Mouse (Mus musculus): Measurements from ENCODE around the gene Ap5s1.
A peak's percentile ranks its signal among the peaks of the same experiment; 100 is the strongest.

Gene Ap5s1

DNA sequence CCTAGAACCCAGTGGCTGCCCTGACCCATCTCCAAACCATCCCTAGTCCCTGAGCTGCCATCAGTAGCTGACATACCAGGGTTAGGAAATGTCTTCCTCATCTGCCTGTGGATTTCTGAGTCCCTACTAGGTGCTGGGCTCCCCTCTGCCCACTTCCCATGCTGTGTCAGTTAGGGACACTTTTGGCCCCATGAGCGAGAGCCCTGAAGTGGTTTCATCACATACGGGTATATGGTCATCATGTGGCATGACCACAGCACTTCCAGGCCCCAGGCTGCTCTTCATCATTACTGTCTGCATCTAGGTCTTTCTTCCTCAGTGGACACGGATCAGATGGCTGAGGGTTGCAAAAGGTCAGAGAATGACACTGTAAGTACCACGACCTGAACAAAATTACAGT lies at the start of gene Ap5s1:
Gene Ap5s1 (plus strand): TSS at position 301 of the 400 bp plus-strand sequence.
- no peak for DNase-seq

DNA sequence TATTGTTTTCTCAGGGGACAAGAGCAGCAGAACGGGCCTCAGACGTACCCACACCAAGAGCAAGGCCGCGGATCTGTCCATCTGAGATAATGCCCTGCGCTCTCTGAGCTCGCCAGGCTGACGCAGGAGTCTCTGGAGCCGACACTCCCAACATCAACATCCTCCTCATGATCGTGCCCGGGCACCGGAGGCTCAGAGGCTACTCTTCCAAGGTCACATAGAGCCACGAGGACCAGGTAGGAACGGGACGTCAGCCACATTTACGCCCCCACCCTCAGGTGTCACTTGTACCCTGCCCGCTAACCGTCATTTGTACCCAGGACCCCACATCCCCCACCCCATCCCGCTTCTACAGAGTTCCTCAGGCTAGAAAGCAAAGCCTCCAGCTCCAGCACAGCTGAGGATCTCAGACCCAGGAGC lies 47.4 kb upstream of the Ap5s1 start:
- no peak for DNase-seq

GRCm38 (mm10) chr2:131159938-131160581 lies 46.8 kb upstream of the Ap5s1 start, which contains the start of gene 1700037H04Rik:
Gene 1700037H04Rik, minus strand, starts transcription at chr2:131160081.
- DNase-seq: peak; percentile 97

GRCm38 (mm10) chr2:131160671-131161111 lies 46.2 kb upstream of the Ap5s1 start:
- peak; percentile 34 for DNase-seq

DNA sequence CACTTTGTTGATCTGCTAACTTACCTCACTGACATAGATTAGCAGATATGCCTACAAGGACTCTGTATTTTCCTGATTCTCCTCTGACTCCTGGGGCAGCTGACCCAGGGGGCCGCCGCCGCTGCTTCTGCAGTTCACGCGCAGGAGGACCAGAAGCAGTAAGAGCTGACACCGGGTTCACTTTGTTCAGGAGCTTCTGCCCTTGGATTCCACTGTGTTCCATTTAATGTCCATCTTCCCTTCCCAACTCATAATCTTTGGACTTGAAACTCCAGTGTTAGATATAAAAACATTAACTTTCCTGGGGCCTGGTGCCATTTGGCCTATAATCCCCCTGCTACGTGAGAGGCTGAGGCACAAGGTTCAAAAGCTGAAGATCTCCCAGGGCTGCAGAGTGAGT lies 43.0 kb upstream of the Ap5s1 start:
- DNase-seq: peak; percentile 85

DNA sequence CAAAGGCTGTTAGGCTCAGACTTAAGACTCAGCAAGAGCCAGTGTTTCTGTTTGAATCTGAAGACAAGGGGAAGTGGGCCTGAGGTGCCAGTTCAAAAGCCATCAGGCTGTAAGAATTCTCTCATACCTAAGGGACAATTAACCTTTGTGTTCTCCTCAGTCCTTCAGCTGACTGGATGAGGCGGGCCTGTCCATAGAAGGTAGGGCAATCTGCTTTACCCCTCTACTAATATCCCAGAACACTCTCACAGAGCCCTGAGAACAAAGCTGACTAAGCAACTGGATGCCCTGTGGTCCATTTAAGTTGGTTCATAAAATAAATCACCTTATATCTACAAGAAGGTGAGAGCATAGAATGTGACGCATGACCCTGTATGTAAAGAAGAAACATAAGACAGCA lies 40.7 kb upstream of the Ap5s1 start:
- no peak for DNase-seq

GRCm38 (mm10) chr2:131167984-131168383 lies 38.9 kb upstream of the Ap5s1 start:
- DNase-seq: no peak

GRCm38 (mm10) chr2:131168914-131169313 lies 38.0 kb upstream of the Ap5s1 start:
- DNase-seq: no peak

DNA sequence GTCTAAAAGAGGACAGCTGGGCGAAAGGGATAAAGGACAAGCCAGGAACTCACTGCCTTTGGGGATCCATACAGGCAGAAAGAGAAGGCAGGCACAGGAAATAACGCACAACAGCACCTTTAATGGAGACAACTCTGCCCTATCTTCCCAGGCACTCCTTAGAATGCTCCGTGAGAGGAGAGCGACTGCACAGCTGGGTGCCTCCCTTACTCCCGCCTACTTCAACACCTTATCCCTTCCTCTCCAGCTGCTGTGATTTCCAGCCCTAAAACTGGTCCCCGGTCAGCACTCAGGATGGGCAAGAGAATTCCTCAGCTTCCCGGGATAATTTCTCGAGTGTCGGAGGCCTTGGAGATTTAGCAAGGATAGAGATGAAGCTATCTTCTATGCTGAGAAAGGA lies 35.9 kb upstream of the Ap5s1 start:
- DNase-seq: no peak

- peak; percentile 64 for DNase-seq
Measured at GRCm38 (mm10) chr2:131171401-131172104, 35.3 kb upstream of the Ap5s1 start.

DNA sequence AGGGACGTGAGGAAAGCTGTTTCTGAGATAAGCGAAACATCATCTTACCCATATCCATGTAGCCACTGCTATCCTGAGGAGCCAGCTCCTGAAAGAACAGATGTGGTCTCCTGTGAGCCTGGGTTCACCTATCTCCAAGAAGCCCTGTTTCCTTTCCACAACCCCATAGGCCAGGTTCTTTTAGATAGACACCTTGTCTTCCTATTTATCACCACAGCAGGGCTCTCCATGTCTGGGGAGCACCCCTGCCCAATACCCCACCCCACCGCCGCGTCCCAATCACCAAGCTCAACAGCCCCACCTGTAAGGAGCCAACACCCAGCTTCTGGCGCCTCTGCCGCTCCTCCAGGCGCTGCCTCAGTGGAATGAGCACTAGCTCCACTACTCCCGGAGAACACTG lies 34.6 kb upstream of the Ap5s1 start:
- DNase-seq: no peak

DNA sequence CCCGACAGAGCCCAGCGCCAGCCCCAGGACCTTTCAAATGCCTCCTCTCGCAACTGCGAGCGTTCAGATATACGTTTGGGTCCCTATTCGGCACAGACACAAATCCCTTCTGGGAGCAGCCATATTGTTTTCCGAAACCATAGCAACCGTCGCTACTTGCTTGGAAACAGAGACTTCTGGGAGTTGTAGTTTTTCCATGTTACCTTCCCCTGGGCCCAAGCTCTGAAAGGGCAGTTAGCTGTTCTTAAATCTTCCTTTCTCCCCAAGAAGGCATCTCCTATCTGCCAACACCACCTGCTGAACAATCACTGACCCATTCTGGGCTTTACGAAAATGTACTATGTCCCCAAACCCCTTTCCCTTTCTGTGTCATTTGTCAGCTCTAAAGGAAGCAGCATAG lies 32.2 kb upstream of the Ap5s1 start:
- DNase-seq: peak; percentile 73

DNA sequence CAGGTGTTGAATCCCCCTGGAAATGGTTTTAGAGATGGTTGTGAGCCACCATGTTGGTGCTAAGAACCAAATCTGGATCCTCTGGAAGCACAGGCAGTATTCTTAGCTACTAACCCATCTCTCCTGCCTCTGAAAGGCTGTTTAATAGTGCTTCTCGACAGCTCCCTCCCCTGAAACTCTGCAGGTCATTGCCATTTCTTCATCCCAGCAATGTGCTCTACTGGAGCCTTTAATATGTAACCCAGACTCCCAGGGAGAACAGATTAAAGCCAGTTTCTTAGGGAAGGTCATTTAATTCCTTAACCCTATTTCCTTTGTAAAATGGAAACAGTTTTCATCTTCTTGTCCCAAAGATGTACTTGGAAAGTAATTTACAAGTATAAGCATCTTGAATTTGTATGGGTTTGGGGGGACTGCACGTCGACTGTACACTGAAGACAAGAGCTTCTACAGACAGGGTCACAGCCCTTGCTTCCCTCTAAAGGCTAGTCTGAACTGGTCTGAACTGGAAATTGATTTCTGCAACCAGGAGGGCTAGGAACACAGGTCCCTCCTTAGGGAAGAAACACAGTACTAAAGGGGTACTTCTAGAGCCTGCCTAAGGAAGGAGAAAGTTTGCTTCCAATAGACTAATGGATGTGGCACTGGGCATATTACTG lies 31.5 kb upstream of the Ap5s1 start:
- peak; percentile 40 for DNase-seq

DNA sequence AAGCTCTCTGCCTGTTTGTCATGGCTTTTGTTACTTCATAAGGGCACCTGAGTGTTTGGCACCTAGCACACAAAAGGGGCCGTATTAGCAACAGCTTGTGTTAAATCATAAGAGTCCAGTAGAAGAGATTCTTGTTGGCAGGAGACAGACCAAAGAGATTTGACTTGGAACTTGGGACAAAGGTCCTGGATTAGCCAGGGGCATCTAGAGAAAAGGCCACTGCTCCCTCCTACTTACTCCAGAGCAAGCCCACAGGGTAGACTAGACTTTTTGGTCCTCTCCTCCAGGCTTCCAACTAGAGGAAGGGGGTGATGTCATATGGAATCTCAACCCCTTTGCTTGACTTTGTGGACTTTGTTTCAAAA lies 31.0 kb upstream of the Ap5s1 start:
- peak; percentile 61 for DNase-seq

DNA sequence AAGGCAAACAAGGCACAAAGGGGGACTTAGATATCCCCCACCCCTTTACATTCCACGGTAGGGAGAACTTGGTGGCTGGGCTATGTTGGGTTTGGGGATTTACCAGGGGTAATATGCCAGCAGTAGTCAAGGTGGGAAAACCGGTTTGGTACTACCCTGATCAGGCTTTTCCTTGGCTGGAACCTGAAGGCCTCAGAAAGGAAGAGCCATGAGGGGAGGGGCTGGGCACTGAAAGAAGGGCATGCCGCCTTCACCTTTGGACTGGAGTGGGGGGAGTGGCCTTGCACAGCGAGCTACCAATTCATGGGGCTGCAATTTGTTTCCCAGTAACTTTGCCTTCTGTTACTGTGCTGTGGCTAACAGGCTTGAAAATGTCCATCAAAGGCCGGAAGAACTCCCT lies 30.4 kb upstream of the Ap5s1 start:
- DNase-seq: peak; percentile 89

DNA sequence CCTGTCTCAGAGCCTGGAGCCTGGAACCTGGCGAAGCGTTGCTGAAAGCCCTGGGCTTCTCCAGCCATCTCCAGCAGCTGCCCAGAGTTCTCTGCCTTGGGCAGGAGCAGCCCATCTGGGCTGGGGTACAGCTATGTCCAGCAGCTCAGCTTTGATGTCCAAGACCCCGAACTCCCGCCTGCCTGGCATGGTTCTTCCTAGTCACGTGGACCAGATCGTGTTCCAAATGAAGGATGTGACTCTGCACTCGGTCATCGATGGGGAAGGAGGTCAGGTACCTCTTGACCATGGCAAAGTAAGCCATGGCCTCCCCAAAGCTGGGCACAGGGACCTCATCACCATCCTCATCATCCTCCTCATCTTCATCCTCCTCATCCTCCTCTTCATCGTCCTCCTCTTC lies 28.9 kb upstream of the Ap5s1 start:
- DNase-seq: peak; percentile 44

GRCm38 (mm10) chr2:131178828-131179245 lies 28.0 kb upstream of the Ap5s1 start:
- DNase-seq: peak; percentile 45

- DNase-seq: peak; percentile 60
Measured at GRCm38 (mm10) chr2:131179246-131179886, 27.5 kb upstream of the Ap5s1 start.

- DNase-seq: peak; percentile 82
Measured at GRCm38 (mm10) chr2:131179990-131180587, 26.8 kb upstream of the Ap5s1 start, which contains the start of gene Cenpb. Gene Cenpb, minus strand, starts transcription at chr2:131180067.

- no peak for DNase-seq
Measured at GRCm38 (mm10) chr2:131186343-131186742, 20.5 kb upstream of the Ap5s1 start.

DNA sequence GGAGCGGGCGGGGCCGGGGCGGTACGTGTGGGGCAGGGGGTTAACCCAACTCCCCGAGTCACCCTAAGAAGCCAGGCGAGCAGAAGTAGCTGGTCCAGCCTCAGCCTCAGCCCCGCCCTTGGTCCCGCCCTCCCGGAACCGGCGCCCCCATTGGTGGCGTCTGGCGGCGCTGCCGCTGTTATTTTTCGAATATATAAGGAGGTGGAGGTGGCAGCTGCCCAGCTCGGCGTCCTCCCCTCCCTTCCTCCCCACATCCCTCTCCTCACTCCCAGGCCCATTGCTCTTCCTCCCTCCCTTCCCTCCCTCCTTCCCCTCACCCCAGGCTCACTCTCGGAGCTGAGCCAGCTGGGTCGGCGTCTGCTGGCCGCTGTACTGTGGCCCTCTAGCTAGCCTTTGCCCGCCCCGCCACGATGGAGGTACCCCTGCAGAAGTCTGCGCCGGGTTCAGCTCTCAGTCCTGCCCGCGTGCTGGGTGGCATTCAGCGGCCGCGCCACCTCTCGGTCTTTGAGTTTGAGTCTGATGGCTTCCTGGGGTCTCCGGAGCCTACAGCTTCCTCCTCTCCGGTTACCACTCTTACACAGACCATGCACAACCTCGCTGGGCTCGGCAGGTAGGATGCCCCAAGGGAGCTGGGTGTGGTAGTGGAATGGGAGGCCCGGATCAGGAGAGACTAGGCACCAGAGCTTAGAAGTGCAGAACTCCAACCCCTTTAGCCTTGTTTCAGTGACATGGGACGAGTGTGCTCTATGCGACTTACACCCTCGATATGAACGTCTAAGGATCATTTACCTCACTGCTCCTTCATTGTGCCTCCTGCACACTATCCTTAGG lies 19.9 kb upstream of the Ap5s1 start, which contains the start of the genes Cdc25b and Spef1:
Gene Cdc25b (plus strand): TSS at position 179 of the 831 bp plus-strand sequence.
Gene Spef1 (minus strand): TSS at position 512 of the 831 bp plus-strand sequence.
- DNase-seq: peak; percentile 87

DNA sequence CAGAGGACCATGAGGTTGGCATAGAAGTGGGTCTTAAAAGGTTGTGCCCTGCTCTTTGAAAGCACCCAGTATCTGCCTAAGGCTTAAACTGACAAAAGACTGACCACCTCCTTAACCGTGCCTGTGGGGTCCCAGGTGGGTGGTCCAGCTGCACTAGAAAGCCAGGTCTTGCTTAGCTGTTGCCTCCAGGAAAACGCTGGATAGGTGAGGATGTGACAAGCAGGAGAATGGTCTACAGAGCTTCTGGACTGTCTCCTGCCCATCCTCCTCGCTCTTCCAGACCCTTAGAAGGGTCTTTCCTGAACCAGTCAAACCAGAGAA lies 19.3 kb upstream of the Ap5s1 start:
- no peak for DNase-seq

Data from kidney, adult 11 months (tissue).